Mouse (Mus musculus): ENCODE data around the gene Zfp523. TPM values are rescaled to one million over a fixed set of nuclear protein-coding genes. Genes with fewer than 3 reads are reported as not detected.

Gene Zfp523
- polyA plus RNA-seq, 1 experiment from 2014 or later: 31.0 TPM

GRCm38 (mm10) chr17:28237874-28238273, 60.9 kb downstream of the Zfp523 start:
- H3K4me3 ChIP-seq (ENCODE audit: low read depth, low read length): no peak overlapping the region
- DNase-seq (ENCODE audit: low spot score) (no peak), ATAC-seq (no peak)
- H3K4me1 ChIP-seq (ENCODE audit: control insufficient read depth, insufficient read depth, low read length): peaks cover 5% of the 10 kb centered on the region; the same call in 1 of the 2 replicates
- no peaks in the 10 kb centered on the region for H3K27me3 ChIP-seq (replicated peaks; ENCODE audit: control insufficient read depth, insufficient read depth, low read length)
- no peak overlapping the region for H3K9ac ChIP-seq (ENCODE audit: low read length)
- H3K9me3 ChIP-seq (replicated peaks; ENCODE audit: control insufficient read depth, low read length): no peaks in the 10 kb centered on the region
- 0 out of 2 replicates have a peak, but pooled peaks cover 8% of the 10 kb centered on the region for H3K36me3 ChIP-seq (ENCODE audit: control insufficient read depth, insufficient read depth, low read length)
- H3K4me2 ChIP-seq (ENCODE audit: low read length): no peak overlapping the region
- no peak overlapping the region for H3K27ac ChIP-seq (ENCODE audit: low read depth, low read length)
- WGBS: 79% methylated on average over 6 of the region's 6 CpGs

- Histone ChIP-seq H3K4me3 (ENCODE audit: low read depth, low read length) (no peak overlapping the region), H3K9ac (ENCODE audit: low read length) (no peak overlapping the region), H3K4me1 (ENCODE audit: control insufficient read depth, insufficient read depth, low read length) (peaks cover 6% of the 10 kb centered on the region), H3K4me2 (ENCODE audit: low read length) (no peak overlapping the region), H3K27me3 (replicated peaks; ENCODE audit: control insufficient read depth, insufficient read depth, low read length) (no peaks in the 10 kb centered on the region), H3K27ac (ENCODE audit: low read depth, low read length) (no peak overlapping the region), H3K36me3 (ENCODE audit: control insufficient read depth, insufficient read depth, low read length) (0 out of 2 replicates have a peak, but pooled peaks cover 8% of the 10 kb centered on the region), H3K9me3 (replicated peaks; ENCODE audit: control insufficient read depth, low read length) (no peaks in the 10 kb centered on the region)
- DNase-seq (ENCODE audit: low spot score): no peak
- no peak for ATAC-seq
- WGBS: 93% methylated on average over 5 of the region's 5 CpGs
Observed at GRCm38 (mm10) chr17:28240846-28241245, 63.9 kb downstream of the Zfp523 start.

- DNase-seq (ENCODE audit: low spot score): no peak
- H3K4me3 ChIP-seq (ENCODE audit: low read depth, low read length): no peak overlapping the region
- 0 out of 2 replicates have a peak, but pooled peaks cover 8% of the 10 kb centered on the region for H3K36me3 ChIP-seq (ENCODE audit: control insufficient read depth, insufficient read depth, low read length)
- H3K9me3 ChIP-seq (replicated peaks; ENCODE audit: control insufficient read depth, low read length): no peaks in the 10 kb centered on the region
- peaks cover 6% of the 10 kb centered on the region for H3K4me1 ChIP-seq (ENCODE audit: control insufficient read depth, insufficient read depth, low read length)
- ATAC-seq: no peak
- H3K27ac ChIP-seq (ENCODE audit: low read depth, low read length): no peak overlapping the region
- no peak overlapping the region for H3K4me2 ChIP-seq (ENCODE audit: low read length)
- 93% methylated on average over 6 of the region's 6 CpGs for WGBS
- H3K27me3 ChIP-seq (replicated peaks; ENCODE audit: control insufficient read depth, insufficient read depth, low read length): no peaks in the 10 kb centered on the region
- H3K9ac ChIP-seq (ENCODE audit: low read length): no peak overlapping the region
Observed at GRCm38 (mm10) chr17:28242296-28242695, 65.4 kb downstream of the Zfp523 start.

- Histone ChIP-seq H3K4me2 (ENCODE audit: low read length) (no peak overlapping the region), H3K9ac (ENCODE audit: low read length) (no peak overlapping the region), H3K36me3 (ENCODE audit: control insufficient read depth, insufficient read depth, low read length) (0 out of 2 replicates have a peak, but pooled peaks cover 8% of the 10 kb centered on the region), H3K4me1 (ENCODE audit: control insufficient read depth, insufficient read depth, low read length) (peaks cover 11% of the 10 kb centered on the region), H3K9me3 (replicated peaks; ENCODE audit: control insufficient read depth, low read length) (no peaks in the 10 kb centered on the region), H3K27ac (ENCODE audit: low read depth, low read length) (peak overlapping the region; percentile 63), H3K4me3 (ENCODE audit: low read depth, low read length) (no peak overlapping the region), H3K27me3 (replicated peaks; ENCODE audit: control insufficient read depth, insufficient read depth, low read length) (no peaks in the 10 kb centered on the region)
- ATAC-seq (no peak), DNase-seq (ENCODE audit: low spot score) (no peak)
- 76% methylated on average over 6 of the region's 6 CpGs for WGBS
Observed at GRCm38 (mm10) chr17:28244214-28244613, 67.3 kb downstream of the Zfp523 start.

- DNase-seq (ENCODE audit: low spot score) (peak; percentile 63), ATAC-seq (peak; percentile 75)
- Histone ChIP-seq H3K4me3 (ENCODE audit: low read depth, low read length) (no peak overlapping the region), H3K36me3 (ENCODE audit: control insufficient read depth, insufficient read depth, low read length) (0 out of 2 replicates have a peak, but pooled peaks cover 8% of the 10 kb centered on the region), H3K27me3 (replicated peaks; ENCODE audit: control insufficient read depth, insufficient read depth, low read length) (no peaks in the 10 kb centered on the region), H3K9me3 (replicated peaks; ENCODE audit: control insufficient read depth, low read length) (no peaks in the 10 kb centered on the region), H3K27ac (ENCODE audit: low read depth, low read length) (peak overlapping the region; percentile 63), H3K9ac (ENCODE audit: low read length) (peak overlapping the region; percentile 25; the same call in 1 of the 2 replicates), H3K4me1 (ENCODE audit: control insufficient read depth, insufficient read depth, low read length) (peaks cover 11% of the 10 kb centered on the region), H3K4me2 (ENCODE audit: low read length) (no peak overlapping the region)
- 18% methylated on average over 5 of the region's 6 CpGs for WGBS
Observed at GRCm38 (mm10) chr17:28244714-28245113, 67.8 kb downstream of the Zfp523 start.

GRCm38 (mm10) chr17:28246640-28247039, 69.7 kb downstream of the Zfp523 start:
- 79% methylated on average over 11 of the region's 11 CpGs for WGBS
- no peak for DNase-seq (ENCODE audit: low spot score)
- no peak overlapping the region for H3K27ac ChIP-seq (ENCODE audit: low read depth, low read length)

GRCm38 (mm10) chr17:28247613-28248012, 70.7 kb downstream of the Zfp523 start:
- peaks cover 11% of the 10 kb centered on the region for H3K4me1 ChIP-seq (ENCODE audit: control insufficient read depth, insufficient read depth, low read length)
- DNase-seq (ENCODE audit: low spot score) (no peak), ATAC-seq (no peak)
- H3K4me2 ChIP-seq (ENCODE audit: low read length): no peak overlapping the region
- H3K9me3 ChIP-seq (replicated peaks; ENCODE audit: control insufficient read depth, low read length): no peaks in the 10 kb centered on the region
- 74% methylated on average over 6 of the region's 6 CpGs for WGBS
- no peak overlapping the region for H3K4me3 ChIP-seq (ENCODE audit: low read depth, low read length)
- no peaks in the 10 kb centered on the region for H3K27me3 ChIP-seq (replicated peaks; ENCODE audit: control insufficient read depth, insufficient read depth, low read length)
- H3K9ac ChIP-seq (ENCODE audit: low read length): no peak overlapping the region
- no peak overlapping the region for H3K27ac ChIP-seq (ENCODE audit: low read depth, low read length)
- H3K36me3 ChIP-seq (ENCODE audit: control insufficient read depth, insufficient read depth, low read length): no peaks in the 10 kb centered on the region

More at GRCm38 (mm10) chr17:28246640-28247039, 69.7 kb downstream of the Zfp523 start:
- ATAC-seq: no peak
- Histone ChIP-seq H3K9ac (ENCODE audit: low read length) (no peak overlapping the region), H3K4me1 (ENCODE audit: control insufficient read depth, insufficient read depth, low read length) (peaks cover 11% of the 10 kb centered on the region), H3K9me3 (replicated peaks; ENCODE audit: control insufficient read depth, low read length) (no peaks in the 10 kb centered on the region), H3K36me3 (ENCODE audit: control insufficient read depth, insufficient read depth, low read length) (no peaks in the 10 kb centered on the region), H3K4me3 (ENCODE audit: low read depth, low read length) (no peak overlapping the region), H3K4me2 (ENCODE audit: low read length) (no peak overlapping the region), H3K27me3 (replicated peaks; ENCODE audit: control insufficient read depth, insufficient read depth, low read length) (no peaks in the 10 kb centered on the region)

GRCm38 (mm10) chr17:28249062-28249461, 72.1 kb downstream of the Zfp523 start:
- Histone ChIP-seq H3K9me3 (replicated peaks; ENCODE audit: control insufficient read depth, low read length) (no peaks in the 10 kb centered on the region), H3K4me3 (ENCODE audit: low read depth, low read length) (no peak overlapping the region), H3K9ac (ENCODE audit: low read length) (no peak overlapping the region), H3K27ac (ENCODE audit: low read depth, low read length) (no peak overlapping the region), H3K27me3 (replicated peaks; ENCODE audit: control insufficient read depth, insufficient read depth, low read length) (no peaks in the 10 kb centered on the region), H3K4me1 (ENCODE audit: control insufficient read depth, insufficient read depth, low read length) (peaks cover 11% of the 10 kb centered on the region), H3K36me3 (ENCODE audit: control insufficient read depth, insufficient read depth, low read length) (no peaks in the 10 kb centered on the region), H3K4me2 (ENCODE audit: low read length) (no peak overlapping the region)
- ATAC-seq (no peak), DNase-seq (ENCODE audit: low spot score) (no peak)
- 64% methylated on average over 12 of the region's 12 CpGs for WGBS

- no peaks in the 10 kb centered on the region for H3K36me3 ChIP-seq (ENCODE audit: control insufficient read depth, insufficient read depth, low read length)
- no peak for ATAC-seq
- H3K9me3 ChIP-seq (replicated peaks; ENCODE audit: control insufficient read depth, low read length): no peaks in the 10 kb centered on the region
- no peak overlapping the region for H3K9ac ChIP-seq (ENCODE audit: low read length)
- no peak overlapping the region for H3K4me3 ChIP-seq (ENCODE audit: low read depth, low read length)
- no peak overlapping the region for H3K4me2 ChIP-seq (ENCODE audit: low read length)
- 90% methylated on average over 12 of the region's 12 CpGs for WGBS
- no peaks in the 10 kb centered on the region for H3K27me3 ChIP-seq (replicated peaks; ENCODE audit: control insufficient read depth, insufficient read depth, low read length)
- peaks cover 5% of the 10 kb centered on the region; the same call in 1 of the 2 replicates for H3K4me1 ChIP-seq (ENCODE audit: control insufficient read depth, insufficient read depth, low read length)
- DNase-seq (ENCODE audit: low spot score): no peak
- H3K27ac ChIP-seq (ENCODE audit: low read depth, low read length): no peak overlapping the region
Observed at GRCm38 (mm10) chr17:28251579-28252280, 74.8 kb downstream of the Zfp523 start.

All from forebrain, embryonic 14.5 days (tissue).